Mouse (Mus musculus) embryonic stem cell, embryonic (primary cell): ENCODE measurements around the gene Sdsl.

Experiments used
- CTCF ChIA-PET, 4 experiments: fragments of 300-600 bp in 2 of 4; fragments of 350-600 bp in 2 of 4; sonication (Branson Sonifier 250); formaldehyde crosslinking; loops; one replicate each; lab custom pipeline; 2022; ENCODE audit warnings: inconsistent platforms in 2 of 4; lab: Charles Lee
- POLR2A ChIA-PET, 4 experiments: fragments of 300-600 bp in 2 of 4; fragments of 350-600 bp in 2 of 4; sonication (Branson Sonifier 250); formaldehyde crosslinking; loops; one replicate each; lab custom pipeline; 2022; ENCODE audit warnings: antibody characterized with exemption in 4 of 4, inconsistent platforms in 1 of 4; lab: Charles Lee

The Sdsl gene

DNA sequence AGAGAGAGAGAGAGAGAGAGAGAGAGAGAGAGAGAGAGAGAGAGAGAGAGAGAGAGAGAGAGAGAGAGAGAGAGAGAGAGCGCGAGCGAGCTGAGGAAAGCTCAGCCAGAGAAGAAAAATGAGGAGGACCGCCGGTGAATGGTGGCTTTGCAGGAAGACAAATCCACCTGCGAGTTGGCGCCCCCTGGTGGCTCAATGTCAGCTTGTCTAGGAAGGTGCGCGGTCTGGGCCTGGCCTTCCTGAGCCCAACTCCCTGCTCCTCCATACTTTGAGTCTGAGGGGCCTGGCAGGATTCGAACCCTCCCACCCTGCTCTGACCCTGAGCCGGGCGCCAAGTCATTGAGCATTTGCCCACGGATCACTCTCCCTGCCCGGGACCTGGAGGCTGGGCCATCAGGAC lies 31.9 kb downstream of the Sdsl start:
- ChIA-PET CTCF (interaction anchor here (0.5 to 1.9 kb wide), 42 partner anchors 8 to 820 kb away, joined by 3 to 20 read pairs (median 4); partner anchors contain the start of gene Lhx5 (in 2 of the 4)), POLR2A (interaction anchor here in 3 of 4 experiments (0.6 to 1.2 kb wide), 6 partner anchors 9 to 156 kb away, joined by 4 to 9 read pairs (median 5); partner anchors contain the start of gene Lhx5 (in 1 of the 3))

- CTCF ChIA-PET, result interaction anchor here (0.5 to 1.9 kb wide), 39 partner anchors 8 to 337 kb away, joined by 3 to 20 read pairs (median 3); partner anchors contain the start of gene Lhx5 (in 2 of the 4)
- POLR2A ChIA-PET, result interaction anchor here in 2 of 4 experiments (0.6 to 1.2 kb wide), 4 partner anchors 8 to 15 kb away, joined by 3 to 5 read pairs (median 4); partner anchors contain the start of gene Lhx5 (in 1 of the 2)
Observed at GRCm38 (mm10) chr5:120439887-120440670, 32.5 kb downstream of the Sdsl start.

- CTCF ChIA-PET, result interaction anchor here in 3 of 4 experiments (0.7 to 1.9 kb wide), 6 partner anchors 19 to 305 kb away, joined by 3 to 20 read pairs (median 6); no protein-coding TSS in a partner anchor
- POLR2A ChIA-PET, result interaction anchor here in 3 of 4 experiments (0.6 to 1.1 kb wide), 3 partner anchors 8 to 14 kb away, joined by 3 to 7 read pairs (median 3); no protein-coding TSS in a partner anchor
Observed at GRCm38 (mm10) chr5:120438991-120439710, 33.5 kb downstream of the Sdsl start.

DNA sequence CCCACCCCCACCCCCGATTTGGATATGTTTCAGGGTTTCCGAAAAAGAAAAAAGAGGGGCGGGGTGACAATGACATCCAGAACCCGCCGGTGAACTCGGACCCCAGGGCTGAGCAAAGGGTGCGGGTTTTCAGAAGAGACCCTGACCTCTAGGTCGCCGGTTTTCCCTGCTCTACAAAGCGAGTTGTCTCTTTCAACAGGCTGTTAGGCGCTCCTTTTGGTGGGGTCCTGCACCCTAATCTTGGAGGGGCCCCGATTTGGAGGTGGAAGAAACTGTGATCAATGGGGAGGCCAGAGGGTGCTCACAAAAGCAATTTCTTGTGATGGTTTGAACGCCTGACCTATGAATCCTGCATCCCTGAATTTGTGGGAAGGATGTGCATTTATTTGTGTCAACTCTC lies 34.1 kb downstream of the Sdsl start:
- CTCF ChIA-PET, result interaction anchor here in 1 of 4 experiments (0.7 kb wide), 1 partner anchor 19 kb away, joined by 5 read pairs; no protein-coding TSS in a partner anchor

DNA sequence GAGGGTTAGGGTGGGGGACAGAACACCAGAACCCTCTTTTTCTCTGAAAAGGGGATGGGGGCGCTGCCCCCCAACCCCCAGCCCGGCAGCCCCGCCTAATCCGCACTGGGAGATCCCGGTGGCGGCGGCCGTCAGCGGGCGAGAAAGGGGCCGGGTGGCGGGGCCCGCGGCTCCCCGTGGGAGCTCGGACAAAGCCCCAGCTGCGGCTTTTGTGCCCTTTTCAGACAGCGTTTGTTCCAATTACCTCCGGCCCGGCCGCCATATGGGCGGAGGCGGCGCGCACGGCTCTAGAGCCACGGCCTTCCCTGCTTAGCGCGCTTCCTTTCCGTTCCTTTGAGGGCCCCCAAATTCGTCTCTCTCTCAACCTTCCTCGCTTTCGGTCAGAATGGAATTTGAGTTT lies 34.6 kb downstream of the Sdsl start:
- POLR2A ChIA-PET, result interaction anchor here in 2 of 4 experiments (1.1 to 2.2 kb wide), 4 partner anchors 9 to 13 kb away, joined by 3 to 5 read pairs (median 4); no protein-coding TSS in a partner anchor
- CTCF ChIA-PET, result no interaction called here

More for the DNA sequence above, 34.1 kb downstream of the Sdsl start:
- POLR2A ChIA-PET, result interaction anchor here in 2 of 4 experiments (1.1 to 1.3 kb wide), 3 partner anchors 9 to 12 kb away, joined by 3 to 4 read pairs (median 3); no protein-coding TSS in a partner anchor

DNA sequence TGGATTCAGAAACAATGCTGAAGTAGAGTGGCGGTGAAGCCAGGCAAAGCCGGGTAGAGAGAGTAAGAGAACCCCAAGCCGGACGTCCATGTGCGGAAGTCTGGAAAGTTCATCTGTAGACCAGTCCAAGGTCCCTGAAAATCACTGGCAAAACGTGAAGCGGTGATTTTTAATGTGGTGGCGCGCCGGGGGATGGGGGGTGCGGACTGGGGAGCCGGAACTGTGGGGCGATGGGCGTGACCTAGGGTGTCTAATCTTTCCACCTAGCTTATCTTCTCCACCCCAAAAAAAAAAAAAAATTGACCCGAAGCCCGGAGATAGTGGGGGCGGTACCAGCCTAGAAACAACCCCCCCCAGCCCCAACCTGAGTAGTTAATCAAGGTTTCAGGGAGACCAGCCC lies 35.1 kb downstream of the Sdsl start:
- ChIA-PET CTCF (interaction anchor here in 3 of 4 experiments (0.5 to 1.1 kb wide), 5 partner anchors 9 to 335 kb away, joined by 3 to 7 read pairs (median 3); no protein-coding TSS in a partner anchor), POLR2A (interaction anchor here in 3 of 4 experiments (0.6 to 2.2 kb wide), 8 partner anchors 10 to 716 kb away, joined by 3 to 5 read pairs (median 4); no protein-coding TSS in a partner anchor)

GRCm38 (mm10) chr5:120436885-120437495 lies 35.6 kb downstream of the Sdsl start:
- ChIA-PET CTCF (interaction anchor here (0.5 to 1.1 kb wide), 7 partner anchors 9 to 337 kb away, joined by 3 to 7 read pairs (median 3); no protein-coding TSS in a partner anchor), POLR2A (interaction anchor here in 3 of 4 experiments (0.6 to 2.2 kb wide), 10 partner anchors 9 to 715 kb away, joined by 3 to 5 read pairs (median 3); partner anchors contain the start of gene Slc8b1 (in 1 of the 3))

DNA sequence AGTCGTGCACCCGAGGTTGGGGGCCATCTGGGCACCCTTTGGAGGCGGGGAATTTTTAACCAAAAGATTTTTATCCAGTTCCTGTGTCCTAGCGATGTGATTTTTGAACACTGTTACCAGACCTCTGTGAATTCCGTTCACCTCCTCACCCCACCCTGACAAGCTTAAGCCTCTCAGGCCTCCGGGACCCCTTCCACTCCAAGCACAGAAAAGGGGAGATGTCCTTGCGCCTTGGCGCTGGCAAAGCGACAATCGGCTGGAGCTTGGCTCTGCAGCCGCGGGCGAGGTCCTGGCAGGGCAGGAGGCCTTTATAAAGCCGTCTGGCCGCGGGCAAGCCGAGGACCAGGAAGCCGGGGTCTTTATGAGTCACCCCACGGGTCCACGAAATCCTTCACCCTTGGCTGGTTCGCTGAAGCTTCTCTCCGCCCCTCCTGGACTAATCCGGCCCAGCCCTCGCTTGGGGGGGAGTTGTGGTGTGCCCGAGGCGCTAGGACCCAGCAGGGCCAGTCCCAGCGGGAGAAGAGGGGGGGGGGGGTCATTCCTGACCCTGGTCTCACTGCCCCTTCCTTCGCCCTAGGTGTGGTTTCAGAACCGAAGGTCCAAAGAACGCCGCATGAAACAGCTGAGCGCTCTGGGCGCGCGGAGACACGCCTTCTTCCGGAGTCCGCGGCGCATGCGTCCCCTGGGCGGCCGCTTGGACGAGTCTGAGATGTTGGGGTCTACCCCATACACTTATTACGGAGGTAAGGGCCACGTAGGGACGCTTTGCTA lies 36.7 kb downstream of the Sdsl start:
- CTCF ChIA-PET, result interaction anchor here in 2 of 4 experiments (0.7 to 1.0 kb wide), 3 partner anchors 29 to 154 kb away, joined by 3 read pairs; no protein-coding TSS in a partner anchor

GRCm38 (mm10) chr5:120435006-120435681 lies 37.5 kb downstream of the Sdsl start:
- ChIA-PET POLR2A (interaction anchor here in 2 of 4 experiments (0.5 to 0.8 kb wide), 2 partner anchors 293 to 714 kb away, joined by 3 to 5 read pairs; no protein-coding TSS in a partner anchor), CTCF (interaction anchor here in 2 of 4 experiments (0.6 to 1.7 kb wide), 4 partner anchors 11 to 332 kb away, joined by 3 to 4 read pairs (median 3); no protein-coding TSS in a partner anchor)

More for the DNA sequence above, 36.7 kb downstream of the Sdsl start:
- POLR2A ChIA-PET, result interaction anchor here in 3 of 4 experiments (0.5 to 2.2 kb wide), 5 partner anchors 10 to 292 kb away, joined by 3 to 7 read pairs (median 3); partner anchors contain the start of gene Slc8b1 (in 1 of the 3)

GRCm38 (mm10) chr5:120434231-120434735 lies 38.3 kb downstream of the Sdsl start:
- ChIA-PET CTCF (interaction anchor here in 2 of 4 experiments (0.5 to 1.7 kb wide), 5 partner anchors 8 to 332 kb away, joined by 3 to 4 read pairs (median 3); no protein-coding TSS in a partner anchor), POLR2A (interaction anchor here in 1 of 4 experiments (0.8 to 2.4 kb wide), 2 partner anchors 10 to 713 kb away, joined by 5 to 8 read pairs; no protein-coding TSS in a partner anchor)

- CTCF ChIA-PET, result interaction anchor here in 2 of 4 experiments (0.5 to 1.7 kb wide), 8 partner anchors 7 to 331 kb away, joined by 3 to 7 read pairs (median 4); no protein-coding TSS in a partner anchor
- POLR2A ChIA-PET, result interaction anchor here in 1 of 4 experiments (0.6 to 2.4 kb wide), 2 partner anchors 9 to 915 kb away, joined by 6 to 8 read pairs; no protein-coding TSS in a partner anchor
Observed at GRCm38 (mm10) chr5:120433135-120433760, 39.4 kb downstream of the Sdsl start.

- ChIA-PET CTCF (interaction anchor here in 2 of 4 experiments (0.8 to 1.6 kb wide), 8 partner anchors 8 to 188 kb away, joined by 3 to 7 read pairs (median 4); no protein-coding TSS in a partner anchor), POLR2A (interaction anchor here in 1 of 4 experiments (2.4 kb wide), 1 partner anchor 8 kb away, joined by 8 read pairs; no protein-coding TSS in a partner anchor)
Observed at GRCm38 (mm10) chr5:120432486-120433015, 40.1 kb downstream of the Sdsl start.

DNA sequence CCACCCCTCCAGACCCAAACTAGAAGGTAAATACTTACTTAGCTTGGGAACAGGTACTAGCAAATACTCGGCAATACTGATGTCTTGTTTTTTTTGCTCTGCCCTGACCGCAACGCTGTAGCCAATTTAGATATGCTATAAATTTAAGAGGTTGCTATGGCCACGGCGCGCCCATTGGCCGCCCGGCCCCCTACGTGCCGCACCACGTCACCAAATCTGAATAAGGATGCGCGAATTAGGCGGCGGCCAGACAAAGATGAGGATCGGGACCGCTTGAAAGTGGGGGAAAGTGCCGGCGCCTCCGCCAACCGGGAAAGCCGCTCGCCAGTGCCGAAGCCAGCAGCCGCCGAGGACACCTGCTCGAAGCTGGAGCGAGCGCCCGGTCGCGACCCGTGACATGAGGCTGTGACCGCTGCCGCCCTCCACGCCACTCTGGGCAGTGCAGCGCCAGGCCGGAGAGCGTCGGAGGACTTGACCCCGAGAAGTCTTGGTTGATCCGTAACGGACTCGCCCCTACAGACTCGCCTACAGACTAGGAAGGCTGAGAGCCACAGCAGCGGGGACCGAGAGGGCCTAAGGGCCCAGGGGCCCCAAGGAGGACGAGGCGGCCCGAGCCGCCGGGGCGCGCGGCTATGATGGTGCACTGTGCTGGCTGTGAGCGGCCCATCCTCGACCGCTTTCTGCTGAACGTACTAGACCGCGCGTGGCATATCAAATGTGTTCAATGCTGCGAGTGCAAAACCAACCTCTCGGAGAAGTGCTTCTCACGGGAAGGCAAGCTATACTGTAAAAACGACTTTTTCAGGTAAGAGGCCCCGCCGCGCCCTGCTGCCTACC lies 40.7 kb downstream of the Sdsl start, which contains the start of gene Lhx5:
Gene Lhx5 (plus strand): TSS at position 51 of the 837 bp plus-strand sequence.
- CTCF ChIA-PET, result interaction anchor here (0.6 to 1.6 kb wide), 11 partner anchors 8 to 676 kb away, joined by 3 to 9 read pairs (median 4); no protein-coding TSS in a partner anchor
- POLR2A ChIA-PET, result interaction anchor here in 2 of 4 experiments (0.7 to 2.4 kb wide), 4 partner anchors 7 to 124 kb away, joined by 3 to 8 read pairs (median 4); no protein-coding TSS in a partner anchor
